Mouse (Mus musculus) brain, embryonic 14.5 days (tissue): ENCODE data around the gene Afg1l.

Source experiments
- CTCF ChIP-seq: fragments of 200-500 bp; IDR thresholded peaks from 2 replicates; pipeline ENCODE4 v1.5.1; 2012; ENCODE audit warnings: inconsistent platforms, mild to moderate bottlenecking, moderate library complexity, borderline replicate concordance; ENCODE audit not compliant: insufficient read depth, insufficient read length; ENCODE audit errors: extremely low read depth
- POLR2A ChIP-seq: fragments of 200-500 bp; IDR thresholded peaks from 2 replicates; pipeline ENCODE4 v1.6.1; 2012; ENCODE audit warnings: mild to moderate bottlenecking, inconsistent platforms, borderline replicate concordance; ENCODE audit not compliant: poor library complexity, insufficient read depth, insufficient read length, severe bottlenecking; ENCODE audit errors: extremely low read depth

DNA sequence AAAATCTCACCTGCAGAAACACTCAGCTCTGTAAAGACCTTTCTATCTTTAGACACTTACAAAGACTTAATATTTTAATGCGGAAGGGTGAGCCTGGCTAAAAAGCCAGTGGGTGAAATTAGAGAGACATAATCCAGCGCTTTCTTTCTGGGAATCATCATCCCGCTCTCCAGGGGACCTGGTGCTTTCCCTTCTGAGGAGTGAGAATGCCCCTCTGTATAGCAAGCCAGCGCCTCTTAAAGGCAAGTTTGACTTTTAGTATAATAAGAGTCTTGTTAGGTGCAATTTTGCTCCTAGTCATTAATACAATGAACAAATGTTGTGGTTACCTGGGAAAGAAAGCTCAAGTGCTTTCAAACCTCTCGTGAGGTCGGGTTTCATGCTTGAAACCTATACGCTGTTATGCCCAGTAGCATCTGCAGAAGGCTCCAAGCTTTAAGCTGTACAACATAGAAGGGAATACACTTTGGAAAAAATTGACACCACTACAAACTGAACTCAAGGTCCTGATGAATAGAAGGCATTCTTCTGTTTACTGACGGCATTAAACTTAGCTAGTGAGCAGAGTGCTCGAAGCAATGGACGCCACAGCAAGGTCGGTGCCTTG, 45.3 kb upstream of the Afg1l start:
- TF ChIP-seq CTCF: no peak
- no peak for TF ChIP-seq POLR2A
